Mouse (Mus musculus) small intestine, adult 2 months (tissue): ENCODE data around the gene Mien1.

Experiments used
- CTCF ChIP-seq: fragments of 200-500 bp; IDR thresholded peaks from 2 replicates; pipeline ENCODE4 v1.5.1; 2012; ENCODE audit warnings: low read depth, mild to moderate bottlenecking, control low read depth, inconsistent platforms, low read length, moderate library complexity, mixed read lengths; ENCODE audit not compliant: insufficient replicate concordance, insufficient read length; ENCODE audit errors: extremely low read depth
- POLR2A ChIP-seq: fragments of 200-500 bp; IDR thresholded peaks from 2 replicates; pipeline ENCODE4 v1.6.1; 2012; ENCODE audit warnings: low read depth, mild to moderate bottlenecking, control low read depth, inconsistent platforms, low read length, moderate library complexity

DNA sequence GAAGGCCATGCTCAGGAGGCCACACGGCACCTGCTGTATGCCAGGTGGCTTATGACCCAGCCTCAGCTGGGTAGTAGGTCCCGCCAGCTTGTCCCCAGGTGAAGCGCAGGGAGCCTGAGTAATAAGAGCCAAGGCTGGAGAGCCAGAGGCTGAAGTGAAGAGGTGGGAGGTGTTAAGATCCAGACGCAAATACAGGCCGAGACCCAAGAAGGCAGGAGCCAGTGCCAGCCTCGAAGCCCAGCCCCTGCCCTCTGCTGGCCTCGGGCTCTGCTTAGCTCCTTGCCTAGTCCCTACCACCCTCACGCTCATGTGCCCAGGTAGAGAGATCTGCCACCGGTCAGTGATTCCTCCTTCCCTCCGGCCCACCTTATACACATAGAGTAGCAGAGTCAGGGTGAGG is 50.5 kb downstream of the Mien1 start:
- TF ChIP-seq POLR2A (no peak), CTCF (no peak)
